Mouse (Mus musculus) MEL (cell line): Measurements from ENCODE around the gene Kcnj2.

ENCODE experiments used
- CHD1 ChIP-seq: IDR thresholded peaks from 2 replicates; pipeline ENCODE4 v1.6.1; 2012; ENCODE audit warnings: low read depth, mild to moderate bottlenecking, inconsistent platforms, low read length, improper control_type of control experiment
- CTCF ChIP-seq, 3 experiments: IDR thresholded peaks in 2 of 3; conservative IDR thresholded peaks in 1 of 3; 2 replicates each; pipeline ENCODE4 v1.5.1; 2011 to 2012; ENCODE audit warnings: low read length in 3 of 3, low read depth in 2 of 3, mild to moderate bottlenecking in 2 of 3, improper control_type of control experiment in 1 of 3, inconsistent platforms in 1 of 3, mixed read lengths in 1 of 3, moderate library complexity in 1 of 3; ENCODE audit not compliant: control insufficient read depth in 1 of 3, insufficient read depth in 1 of 3, poor library complexity in 1 of 3, severe bottlenecking in 1 of 3
- EP300 ChIP-seq, 2 experiments: IDR thresholded peaks; 2 replicates each; pipeline ENCODE4 v1.6.1; 2011; ENCODE audit warnings: improper control_type of control experiment in 2 of 2, low read length in 2 of 2, low read depth in 1 of 2, mild to moderate bottlenecking in 1 of 2
- GABPA ChIP-seq: IDR thresholded peaks from 2 replicates; pipeline ENCODE4 v1.6.1; 2012; ENCODE audit warnings: low read depth, mild to moderate bottlenecking, inconsistent platforms, low read length, improper control_type of control experiment, moderate library complexity
- HCFC1 ChIP-seq: IDR thresholded peaks from 2 replicates; pipeline ENCODE4 v1.6.1; 2012; ENCODE audit warnings: low read depth, mild to moderate bottlenecking, inconsistent platforms, low read length, improper control_type of control experiment, moderate library complexity
- MAX ChIP-seq: IDR thresholded peaks from 2 replicates; pipeline ENCODE4 v1.6.1; 2011; ENCODE audit warnings: low read length, improper control_type of control experiment
- MAZ ChIP-seq: IDR thresholded peaks from 2 replicates; pipeline ENCODE4 v1.6.1; 2012; ENCODE audit warnings: low read depth, mild to moderate bottlenecking, inconsistent platforms, low read length, improper control_type of control experiment
- NELFE ChIP-seq: IDR thresholded peaks from 2 replicates; pipeline ENCODE4 v1.6.1; 2011; ENCODE audit warnings: low read depth, low read length, improper control_type of control experiment
- TAL1 ChIP-seq: IDR thresholded peaks from 2 replicates; pipeline ENCODE4 v1.6.1; 2012; ENCODE audit warnings: mild to moderate bottlenecking, inconsistent platforms, low read length, moderate library complexity, mixed read lengths
- ZKSCAN1 ChIP-seq: IDR thresholded peaks from 2 replicates; pipeline ENCODE4 v1.6.1; 2012; ENCODE audit warnings: low read depth, mild to moderate bottlenecking, inconsistent platforms, low read length, improper control_type of control experiment, moderate library complexity

DNA sequence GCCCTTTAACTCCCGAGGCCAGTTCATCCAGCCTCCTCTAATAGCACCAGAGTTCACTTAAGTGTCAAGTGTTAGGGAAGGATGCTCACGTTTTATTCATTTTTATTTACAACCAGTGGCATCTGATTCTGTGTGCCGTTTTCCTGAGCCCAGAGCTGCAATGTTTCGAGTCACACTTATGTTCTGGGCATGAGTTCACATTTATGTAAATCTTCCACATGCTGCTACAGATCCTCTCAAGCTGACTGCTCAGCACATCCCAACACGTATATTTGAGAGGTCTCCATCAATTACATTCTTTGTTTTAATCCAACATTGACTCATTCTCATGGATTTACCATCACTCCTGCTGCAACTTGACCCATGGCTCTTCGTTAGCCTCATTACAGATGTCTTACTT is 25.2 kb downstream of the Kcnj2 start:
- no peak for TF ChIP-seq EP300 (IDR thresholded peaks at IDR 0.05; ENCODE audit: low read depth in 1 of 2, low read length in 2 of 2)
- TF ChIP-seq MAZ, result no peak
- no peak for TF ChIP-seq TAL1
- TF ChIP-seq HCFC1, result no peak
- no peak for TF ChIP-seq CTCF (IDR thresholded peaks at IDR 0.05 in 2 of 3, conservative IDR thresholded peaks at IDR 0.05 in 1 of 3; ENCODE audit: control insufficient read depth in 1 of 3, insufficient read depth in 1 of 3, low read depth in 2 of 3, low read length in 3 of 3, poor library complexity in 1 of 3, severe bottlenecking in 1 of 3)
- TF ChIP-seq GABPA, result no peak
- no peak for TF ChIP-seq MAX
- TF ChIP-seq ZKSCAN1, result no peak
- no peak for TF ChIP-seq NELFE
- TF ChIP-seq CHD1, result no peak
